Mouse (Mus musculus): ENCODE data around the gene Pcsk7. TPM values are rescaled to one million over a fixed set of nuclear protein-coding genes. Genes with fewer than 3 reads are reported as not detected.
A peak's percentile ranks its signal among the peaks of the same experiment; 100 is the strongest.

The Pcsk7 gene
- total RNA-seq, 2 experiments from 2014 or later, result 17.1 to 18.9 TPM

DNA sequence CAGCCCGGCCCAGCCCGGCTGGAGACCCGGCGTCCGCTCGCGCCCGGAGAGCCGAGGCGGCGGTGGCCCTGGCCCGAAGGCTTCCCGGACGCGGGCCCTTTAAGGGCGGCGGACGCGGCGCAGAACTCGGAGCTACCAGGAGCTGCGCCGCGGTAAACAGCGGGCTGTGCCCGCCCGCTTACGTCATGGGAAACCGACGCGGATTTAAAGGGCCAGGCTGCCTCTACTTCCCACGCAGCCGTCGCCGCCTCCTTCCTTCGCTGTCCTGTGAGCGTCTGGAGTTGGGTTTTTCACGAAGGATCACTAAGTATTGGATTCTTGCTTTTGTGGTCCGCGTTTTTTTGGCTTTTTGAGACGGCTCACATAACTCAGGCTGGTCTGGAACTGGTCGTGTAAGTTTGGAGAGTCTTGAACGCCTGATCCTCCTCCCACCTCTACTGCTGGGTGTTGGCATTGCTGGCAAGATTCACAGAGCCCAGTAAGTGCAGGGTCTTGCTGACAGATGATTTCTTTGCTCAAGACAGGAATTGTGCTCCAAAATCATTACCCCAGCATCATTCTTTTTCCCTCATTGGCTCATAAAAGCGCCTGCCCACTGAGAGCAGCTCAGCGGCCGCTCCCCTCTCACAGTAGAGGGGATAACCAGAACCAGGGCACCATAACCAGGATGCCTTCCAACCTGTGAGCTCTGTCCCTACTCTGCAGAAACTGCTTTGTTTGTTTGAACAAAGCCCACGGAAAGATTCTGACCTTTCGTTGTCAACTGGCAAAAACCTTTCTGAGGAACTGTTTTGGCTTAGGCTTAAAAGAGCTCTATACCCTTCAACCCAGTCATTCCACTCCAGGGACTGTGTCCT lies 49.0 kb downstream of the Pcsk7 start, which contains the start of gene Sidt2:
TSS of gene Sidt2 (minus strand) at position 152 of the 857 bp plus-strand sequence.
- intact Hi-C loops (cut with DNase I), result loop anchor here (2.0 kb wide), 1 partner anchor 29 kb away; no protein-coding TSS in a partner anchor
- peak; percentile 81 for DNase-seq (ENCODE audit: low spot score)

DNA sequence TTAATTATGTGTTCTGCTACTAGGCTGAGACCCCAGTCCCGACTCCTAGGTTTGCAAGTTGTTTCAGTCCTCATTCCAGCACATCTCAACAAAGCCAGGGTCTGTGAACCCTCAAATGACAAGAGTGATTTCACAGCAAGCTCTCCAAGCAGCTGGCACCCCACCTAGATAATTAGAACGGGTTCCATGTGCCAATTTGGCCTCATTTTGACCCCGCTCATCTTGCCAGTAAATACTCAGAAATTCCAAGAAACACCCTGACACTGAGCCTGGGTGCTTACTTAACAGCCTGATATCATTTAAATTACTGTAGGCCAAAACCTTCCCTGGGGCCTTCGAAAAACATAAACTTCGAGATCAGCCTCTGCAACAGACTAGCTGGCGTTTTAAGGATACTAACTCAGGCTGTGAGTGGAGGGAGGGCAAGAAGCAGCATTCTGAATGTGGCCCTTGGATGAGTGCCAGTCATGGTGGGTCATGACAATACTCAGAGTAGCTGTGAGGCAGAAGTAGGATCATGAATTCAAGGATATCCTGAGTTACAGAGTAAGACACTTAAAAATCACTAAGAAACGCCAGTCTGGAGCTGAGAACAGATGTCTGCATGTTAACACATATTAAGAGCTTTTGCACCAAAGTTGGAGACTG lies 51.9 kb downstream of the Pcsk7 start:
- no peak for DNase-seq (ENCODE audit: low spot score)
- intact Hi-C loops (cut with DNase I), result no loop called here

DNA sequence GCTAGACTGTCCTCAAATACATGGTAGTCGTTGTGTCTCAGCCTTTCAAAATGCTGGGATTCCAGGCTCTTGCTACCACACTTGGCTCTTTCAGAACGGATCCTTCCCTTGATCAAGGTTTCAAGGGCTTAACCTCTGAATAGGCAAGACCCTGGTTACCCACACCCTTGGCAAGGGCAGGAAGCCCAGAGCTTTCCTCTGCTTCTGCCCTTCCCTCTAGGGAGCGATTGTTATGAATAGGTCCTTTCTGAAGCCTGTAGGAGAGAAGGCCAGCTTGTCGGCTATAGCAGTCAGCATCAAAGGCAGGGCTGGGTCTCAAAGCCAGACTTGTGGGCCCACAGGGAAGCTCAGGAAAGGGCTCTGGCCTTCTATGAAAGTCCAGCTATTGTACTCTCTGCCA lies 52.6 kb downstream of the Pcsk7 start:
- DNase-seq (ENCODE audit: low spot score), result no peak
- intact Hi-C loops (cut with DNase I), result no loop called here

DNA sequence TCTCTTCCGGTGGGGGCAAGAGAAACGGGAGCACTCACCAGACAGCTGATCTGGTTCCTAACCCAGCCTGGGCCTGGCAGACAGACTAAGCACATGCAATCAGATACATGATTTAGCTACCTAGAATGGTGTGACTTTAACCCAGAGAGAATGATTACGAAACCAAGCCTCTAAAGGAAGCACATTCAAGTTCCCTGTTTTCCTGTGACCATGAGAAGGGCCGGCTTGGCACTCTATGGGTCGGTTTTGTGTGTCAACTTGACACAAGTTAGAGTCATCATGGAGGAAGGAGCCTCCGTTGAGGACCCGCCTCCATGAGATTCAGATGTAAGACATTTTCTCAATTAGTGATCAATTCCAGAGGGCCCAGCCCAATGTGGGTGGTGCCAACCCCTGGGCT lies 53.4 kb downstream of the Pcsk7 start:
- intact Hi-C loops (cut with DNase I), result no loop called here

DNA sequence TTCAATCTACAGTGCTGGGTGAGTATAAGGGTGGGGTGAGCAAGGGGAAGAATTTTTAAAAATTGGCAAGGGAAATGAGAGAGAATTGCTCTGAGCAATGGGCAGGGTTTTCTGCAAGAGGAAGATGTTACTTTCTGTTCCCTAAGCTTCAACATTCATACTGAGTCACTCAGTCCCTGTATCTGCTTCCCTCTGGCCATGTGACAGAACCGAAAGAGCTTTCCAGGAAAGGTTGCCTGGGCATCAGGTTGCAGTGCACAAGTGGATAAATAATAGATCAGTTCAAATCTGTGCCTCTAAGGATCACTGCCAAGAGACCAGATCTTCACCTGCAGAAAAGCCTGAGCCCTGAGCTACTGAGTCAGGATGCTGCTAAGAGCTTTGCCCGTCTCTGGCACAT lies 55.6 kb downstream of the Pcsk7 start:
- intact Hi-C loops (cut with DNase I), result no loop called here
- no peak for DNase-seq (ENCODE audit: low spot score)

More for the DNA sequence above, 53.4 kb downstream of the Pcsk7 start:
- no peak for DNase-seq (ENCODE audit: low spot score)

DNA sequence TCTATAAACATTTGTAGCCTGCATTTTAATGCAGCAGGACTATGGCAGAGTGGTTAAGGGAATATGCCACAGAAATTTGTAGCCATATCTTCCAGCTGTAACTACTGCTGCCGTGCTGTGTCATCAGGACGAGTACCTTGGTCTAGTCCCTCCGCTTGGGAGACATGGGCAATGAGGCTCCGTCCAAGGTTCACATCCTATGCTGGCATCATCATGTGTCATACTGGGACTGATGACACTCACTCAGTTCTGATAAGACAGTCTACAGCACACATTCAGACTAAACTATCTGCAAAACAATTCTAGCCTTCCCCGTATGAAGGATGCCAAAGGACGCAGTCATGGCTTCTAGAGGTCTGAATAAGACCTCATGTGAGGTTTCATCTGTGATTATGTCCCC lies 57.3 kb downstream of the Pcsk7 start:
- intact Hi-C loops (cut with DNase I), result no loop called here

DNA sequence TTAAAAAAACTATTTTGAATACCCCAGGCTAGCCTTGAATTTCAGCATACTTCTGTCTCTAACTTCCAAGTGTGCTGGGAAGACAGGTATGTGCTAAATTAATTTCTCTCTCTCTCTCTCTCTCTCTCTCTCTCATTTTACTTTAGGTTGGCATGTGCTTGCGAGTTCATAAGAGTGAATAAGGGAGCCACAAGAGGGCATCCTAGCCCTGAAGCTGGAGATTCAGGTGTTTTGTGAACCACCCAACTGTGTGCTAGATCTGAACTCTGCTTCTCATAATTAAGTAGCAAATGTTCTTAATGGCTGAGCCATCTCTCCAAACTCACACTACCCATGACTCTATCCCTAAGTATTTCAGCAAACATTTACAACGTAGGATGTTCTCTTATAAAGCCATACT lies 70.6 kb downstream of the Pcsk7 start:
- intact Hi-C loops (cut with DNase I), result no loop called here
- no peak for DNase-seq (ENCODE audit: low spot score)

More for the DNA sequence above, 57.3 kb downstream of the Pcsk7 start:
- DNase-seq (ENCODE audit: low spot score), result no peak

Small RNA genes within 50 kb of the gene (microRNA-seq; reads per million reads assigned to microRNA genes)
- gene Mir7087, result not detected

Other genes with a start within 250 kb of the Pcsk7 start
- 1 to 10 TPM; 5.8 to 6.4 TPM for gene Cep164, start 77.8 kb upstream of the Pcsk7 start, total RNA-seq (2021)
- gene Bace1, start 67.9 kb upstream of the Pcsk7 start, total RNA-seq (2021), result 10 to 100 TPM; 31.6 to 33.1 TPM
- 10 to 100 TPM; 30.6 to 31.4 TPM for gene Rnf214, start 414 bp downstream of the Pcsk7 start, total RNA-seq (2021)
- gene Tagln, start 29.6 kb downstream of the Pcsk7 start, total RNA-seq (2021), result 10 to 100 TPM; 45.4 to 93.0 TPM
- gene Sidt2, start 48.8 kb downstream of the Pcsk7 start, total RNA-seq (2021), result 10 to 100 TPM; 70.9 to 76.5 TPM
- gene Pafah1b2, start 106.2 kb downstream of the Pcsk7 start, total RNA-seq (2021), result 10 to 100 TPM; 55.1 to 62.3 TPM
- gene Sik3, start 106.3 kb downstream of the Pcsk7 start, total RNA-seq (2021), result 10 to 100 TPM; 65.6 to 67.2 TPM

Measured in heart, postnatal 25 days (tissue).